Mouse (Mus musculus): ENCODE measurements around the gene Slc8a3. TPM values are rescaled to one million over a fixed set of nuclear protein-coding genes. Genes with fewer than 3 reads are reported as not detected.

Slc8a3 gene
- polyA plus RNA-seq, 1 experiment from 2014 or later, result 0.42 TPM

DNA sequence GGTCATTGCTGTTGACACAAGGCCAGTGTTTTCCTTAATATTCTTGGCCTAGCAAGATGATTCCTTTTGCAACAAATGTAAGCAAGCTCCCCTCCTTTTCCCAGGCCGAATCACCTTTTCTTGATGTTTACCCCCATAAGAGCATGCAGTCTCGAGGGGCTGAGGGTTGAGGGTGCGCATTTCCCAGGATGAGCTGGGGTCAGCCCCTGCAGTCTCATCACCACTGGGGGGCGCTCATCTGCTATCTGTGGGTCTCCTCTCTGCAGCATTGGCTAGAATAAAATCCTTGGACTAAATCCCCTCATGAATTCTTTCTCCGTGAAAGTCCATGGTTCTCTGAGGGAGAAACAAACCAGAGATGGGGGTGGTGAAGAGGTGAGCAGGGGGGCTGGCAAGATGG, 172.1 kb downstream of the Slc8a3 start:
- ATAC-seq, result no peak
- Histone ChIP-seq H3K27me3 (replicated peaks; ENCODE audit: control insufficient read depth, insufficient read depth, low read length) (no peaks in the 10 kb centered on the region), H3K36me3 (ENCODE audit: control insufficient read depth, insufficient read depth, low read length) (no peaks in the 10 kb centered on the region), H3K4me2 (ENCODE audit: low read depth, low read length) (no peak overlapping the region), H3K4me3 (ENCODE audit: low read length) (no peak overlapping the region), H3K9me3 (ENCODE audit: control insufficient read depth, low read length) (no peaks in the 10 kb centered on the region), H3K9ac (ENCODE audit: low read depth, low read length) (no peak overlapping the region), H3K4me1 (ENCODE audit: control insufficient read depth, insufficient read depth, low read length) (no peaks in the 10 kb centered on the region), H3K27ac (ENCODE audit: low read length) (no peak overlapping the region)
- 72% methylated on average over 5 of the region's 5 CpGs for WGBS

DNA sequence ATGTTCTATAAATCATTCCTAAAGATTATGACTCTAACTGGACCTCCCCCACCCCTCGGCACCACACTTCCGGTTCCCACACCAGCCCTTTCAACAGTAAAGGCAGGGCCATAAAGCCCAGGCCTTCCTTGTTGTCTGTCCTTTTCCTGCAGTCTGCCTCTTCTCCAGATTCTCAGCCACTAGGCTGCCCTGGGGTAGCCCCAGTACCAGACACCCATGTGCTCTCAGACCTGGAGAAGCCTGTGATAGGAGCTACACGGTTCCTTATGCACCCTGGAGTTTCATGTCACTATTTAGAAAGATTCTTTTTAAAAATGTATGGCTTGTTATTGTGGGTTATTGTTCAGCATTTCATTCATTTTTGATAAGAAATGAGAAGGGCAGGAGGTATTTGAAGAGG, 172.6 kb downstream of the Slc8a3 start:
- Histone ChIP-seq H3K27ac (ENCODE audit: low read length) (no peak overlapping the region), H3K9me3 (ENCODE audit: control insufficient read depth, low read length) (no peaks in the 10 kb centered on the region), H3K4me2 (ENCODE audit: low read depth, low read length) (no peak overlapping the region), H3K36me3 (ENCODE audit: control insufficient read depth, insufficient read depth, low read length) (no peaks in the 10 kb centered on the region), H3K27me3 (replicated peaks; ENCODE audit: control insufficient read depth, insufficient read depth, low read length) (no peaks in the 10 kb centered on the region), H3K4me1 (ENCODE audit: control insufficient read depth, insufficient read depth, low read length) (no peaks in the 10 kb centered on the region), H3K4me3 (ENCODE audit: low read length) (no peak overlapping the region), H3K9ac (ENCODE audit: low read depth, low read length) (no peak overlapping the region)
- no peak for ATAC-seq
- WGBS, result 31% methylated on average over 3 of the region's 3 CpGs

DNA sequence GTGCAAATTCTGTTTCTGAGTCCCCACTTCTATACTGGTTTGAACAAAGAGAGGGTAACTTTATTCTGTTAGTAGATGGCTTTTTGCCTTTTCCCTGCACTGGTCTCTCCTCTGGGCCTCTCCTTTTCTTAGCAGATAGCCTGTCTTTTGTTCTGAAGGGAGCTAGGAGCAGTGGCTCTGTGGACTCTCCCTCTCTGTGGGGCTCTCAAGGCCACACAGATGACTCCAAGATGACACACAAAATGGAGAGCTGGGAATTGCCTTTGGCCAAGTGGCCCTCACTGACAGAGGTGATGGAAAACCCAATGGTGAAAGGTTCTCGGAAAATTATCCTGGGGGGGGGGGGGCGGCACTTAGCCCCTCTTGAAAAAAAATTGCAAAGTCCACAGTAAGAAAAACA, 173.0 kb downstream of the Slc8a3 start:
- 47% methylated on average over 2 of the region's 2 CpGs for WGBS
- Histone ChIP-seq H3K4me3 (ENCODE audit: low read length) (no peak overlapping the region), H3K9ac (ENCODE audit: low read depth, low read length) (no peak overlapping the region), H3K27me3 (replicated peaks; ENCODE audit: control insufficient read depth, insufficient read depth, low read length) (no peaks in the 10 kb centered on the region), H3K27ac (ENCODE audit: low read length) (no peak overlapping the region), H3K9me3 (ENCODE audit: control insufficient read depth, low read length) (no peaks in the 10 kb centered on the region), H3K36me3 (ENCODE audit: control insufficient read depth, insufficient read depth, low read length) (no peaks in the 10 kb centered on the region), H3K4me1 (ENCODE audit: control insufficient read depth, insufficient read depth, low read length) (no peaks in the 10 kb centered on the region), H3K4me2 (ENCODE audit: low read depth, low read length) (no peak overlapping the region)
- no peak for ATAC-seq

DNA sequence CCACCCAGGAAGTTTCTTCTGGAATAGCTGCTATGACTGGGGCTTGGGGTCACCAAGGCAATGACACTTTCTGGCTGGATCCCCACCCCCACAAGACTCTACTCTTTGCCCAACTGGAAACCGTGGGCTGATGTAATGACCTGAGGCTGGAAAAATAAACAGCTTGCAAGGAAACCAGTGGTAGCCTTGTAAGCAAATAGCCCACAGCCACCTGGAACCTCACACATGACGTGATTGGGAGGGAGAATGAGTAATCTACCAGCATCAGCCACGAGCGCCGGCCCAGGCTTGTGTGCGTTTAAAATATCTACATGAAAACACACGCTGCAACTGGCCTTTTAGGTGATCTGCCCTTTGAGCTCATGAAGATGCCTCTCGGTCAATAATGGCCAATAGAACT, 176.1 kb downstream of the Slc8a3 start:
- ATAC-seq, result no peak
- Histone ChIP-seq H3K9me3 (ENCODE audit: control insufficient read depth, low read length) (no peaks in the 10 kb centered on the region), H3K27ac (ENCODE audit: low read length) (no peak overlapping the region), H3K4me2 (ENCODE audit: low read depth, low read length) (no peak overlapping the region), H3K4me3 (ENCODE audit: low read length) (no peak overlapping the region), H3K36me3 (ENCODE audit: control insufficient read depth, insufficient read depth, low read length) (no peaks in the 10 kb centered on the region), H3K9ac (ENCODE audit: low read depth, low read length) (no peak overlapping the region), H3K27me3 (replicated peaks; ENCODE audit: control insufficient read depth, insufficient read depth, low read length) (no peaks in the 10 kb centered on the region), H3K4me1 (ENCODE audit: control insufficient read depth, insufficient read depth, low read length) (no peaks in the 10 kb centered on the region)
- 60% methylated on average over 8 of the region's 8 CpGs for whole genome bisulfite sequencing

DNA sequence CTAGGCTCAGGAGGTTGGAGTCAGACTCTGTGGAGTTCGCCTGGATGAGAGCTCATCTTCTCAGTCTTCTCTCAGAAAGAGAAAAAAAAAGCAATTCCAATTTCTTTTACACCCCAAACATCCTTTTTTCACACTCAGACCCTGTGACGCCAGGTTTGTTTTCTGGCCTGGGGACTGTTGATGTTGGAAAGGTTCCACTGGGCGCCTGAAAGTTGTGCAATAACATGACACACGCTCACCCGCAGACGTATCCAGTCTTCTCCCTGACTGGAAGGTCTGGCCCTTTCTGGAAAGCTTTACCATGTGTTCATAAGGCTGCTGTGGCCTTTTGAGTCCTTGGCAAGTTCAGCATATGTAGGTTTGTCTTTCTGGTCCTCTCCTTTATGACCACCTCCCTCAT, 177.3 kb downstream of the Slc8a3 start:
- Histone ChIP-seq H3K27me3 (replicated peaks; ENCODE audit: control insufficient read depth, insufficient read depth, low read length) (no peaks in the 10 kb centered on the region), H3K27ac (ENCODE audit: low read length) (no peak overlapping the region), H3K9ac (ENCODE audit: low read depth, low read length) (no peak overlapping the region), H3K9me3 (ENCODE audit: control insufficient read depth, low read length) (no peaks in the 10 kb centered on the region), H3K4me2 (ENCODE audit: low read depth, low read length) (no peak overlapping the region), H3K4me3 (ENCODE audit: low read length) (no peak overlapping the region), H3K36me3 (ENCODE audit: control insufficient read depth, insufficient read depth, low read length) (no peaks in the 10 kb centered on the region), H3K4me1 (ENCODE audit: control insufficient read depth, insufficient read depth, low read length) (no peaks in the 10 kb centered on the region)
- 73% methylated on average over 6 of the region's 6 CpGs for WGBS
- ATAC-seq, result no peak

DNA sequence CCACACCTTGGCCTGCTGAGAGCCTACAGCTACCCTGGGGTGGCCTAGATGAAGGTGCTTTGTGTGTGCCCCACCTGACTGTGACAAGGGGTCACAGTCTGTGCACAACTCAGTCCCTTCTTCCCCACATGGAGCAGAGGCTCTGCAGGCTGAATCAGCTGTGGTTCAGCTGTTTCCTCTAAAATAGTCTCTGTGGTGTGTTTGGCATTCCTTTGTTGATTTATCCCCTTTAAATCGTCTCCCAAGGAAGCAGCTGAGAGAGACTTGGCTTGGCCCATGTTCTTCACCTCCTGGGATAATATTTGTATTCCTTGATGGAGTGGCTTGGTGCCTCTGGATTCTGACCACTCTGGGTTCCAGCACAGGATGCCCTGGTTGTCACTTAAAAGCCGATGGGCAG, 180.9 kb downstream of the Slc8a3 start:
- Histone ChIP-seq H3K27ac (ENCODE audit: low read length) (no peak overlapping the region), H3K9ac (ENCODE audit: low read depth, low read length) (no peak overlapping the region), H3K9me3 (ENCODE audit: control insufficient read depth, low read length) (no peaks in the 10 kb centered on the region), H3K36me3 (ENCODE audit: control insufficient read depth, insufficient read depth, low read length) (no peaks in the 10 kb centered on the region), H3K4me2 (ENCODE audit: low read depth, low read length) (no peak overlapping the region), H3K4me1 (ENCODE audit: control insufficient read depth, insufficient read depth, low read length) (no peaks in the 10 kb centered on the region), H3K27me3 (replicated peaks; ENCODE audit: control insufficient read depth, insufficient read depth, low read length) (no peaks in the 10 kb centered on the region), H3K4me3 (ENCODE audit: low read length) (no peak overlapping the region)
- no peak for ATAC-seq
- 46% methylated on average over 2 of the region's 2 CpGs for WGBS

DNA sequence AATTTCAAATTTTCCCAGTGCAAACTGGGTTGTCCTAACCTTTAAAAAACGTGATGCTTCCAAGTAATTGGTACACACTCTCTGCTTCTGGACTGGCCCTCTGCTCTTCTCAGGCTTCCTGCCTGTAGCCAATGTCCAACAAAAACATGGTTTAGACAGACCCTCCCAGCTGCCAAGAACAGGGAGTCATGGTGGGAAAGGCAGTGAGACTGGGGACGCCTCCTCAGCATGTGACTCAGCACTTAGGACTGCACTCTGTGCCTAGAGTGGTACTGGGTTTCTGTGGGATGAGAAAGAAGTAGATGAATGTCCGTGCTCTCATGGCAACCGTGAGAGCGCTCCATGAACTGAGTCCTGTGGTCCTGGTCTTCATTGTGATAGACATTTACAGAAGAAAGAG, 182.1 kb downstream of the Slc8a3 start:
- Histone ChIP-seq H3K36me3 (ENCODE audit: control insufficient read depth, insufficient read depth, low read length) (no peaks in the 10 kb centered on the region), H3K4me1 (ENCODE audit: control insufficient read depth, insufficient read depth, low read length) (no peaks in the 10 kb centered on the region)
- WGBS, result 81% methylated on average over 5 of the region's 5 CpGs

DNA sequence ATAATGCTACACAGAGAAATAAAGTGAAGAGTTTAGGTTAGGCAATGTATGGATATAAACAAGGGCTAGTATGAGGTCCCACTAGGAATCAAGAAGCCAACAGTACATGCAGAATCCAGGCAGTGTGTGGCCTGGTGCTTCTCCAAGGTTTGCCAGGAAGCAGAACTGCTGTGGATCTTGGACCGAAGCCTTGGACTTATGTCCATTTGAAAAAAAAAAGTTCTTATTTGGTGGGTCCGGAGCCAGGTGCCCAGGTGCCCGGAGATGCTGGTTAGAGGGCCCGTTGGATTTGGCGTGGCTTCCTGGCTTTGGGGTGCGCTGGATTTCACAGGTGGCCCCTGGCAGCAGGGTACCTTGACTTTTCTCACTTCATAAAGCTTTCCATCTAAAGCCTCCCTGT, 185.0 kb downstream of the Slc8a3 start:
- H3K27ac ChIP-seq (ENCODE audit: low read length), result no peak overlapping the region
- H3K27me3 ChIP-seq (replicated peaks; ENCODE audit: control insufficient read depth, insufficient read depth, low read length), result no peaks in the 10 kb centered on the region
- 94% methylated on average over 6 of the region's 6 CpGs for WGBS
- no peak for ATAC-seq
- H3K4me2 ChIP-seq (ENCODE audit: low read depth, low read length), result no peak overlapping the region
- no peak overlapping the region for H3K4me3 ChIP-seq (ENCODE audit: low read length)
- no peak overlapping the region for H3K9ac ChIP-seq (ENCODE audit: low read depth, low read length)
- H3K4me1 ChIP-seq (ENCODE audit: control insufficient read depth, insufficient read depth, low read length), result no peaks in the 10 kb centered on the region
- H3K9me3 ChIP-seq (ENCODE audit: control insufficient read depth, low read length), result no peaks in the 10 kb centered on the region
- H3K36me3 ChIP-seq (ENCODE audit: control insufficient read depth, insufficient read depth, low read length), result no peaks in the 10 kb centered on the region

More for the DNA sequence above, 182.1 kb downstream of the Slc8a3 start:
- Histone ChIP-seq H3K27me3 (replicated peaks; ENCODE audit: control insufficient read depth, insufficient read depth, low read length) (no peaks in the 10 kb centered on the region), H3K27ac (ENCODE audit: low read length) (no peak overlapping the region), H3K4me2 (ENCODE audit: low read depth, low read length) (no peak overlapping the region), H3K9me3 (ENCODE audit: control insufficient read depth, low read length) (no peaks in the 10 kb centered on the region), H3K4me3 (ENCODE audit: low read length) (no peak overlapping the region), H3K9ac (ENCODE audit: low read depth, low read length) (no peak overlapping the region)
- no peak for ATAC-seq

Small RNA genes within 50 kb of the gene (microRNA-seq; reads per million reads assigned to microRNA genes)
- gene Mir3067, result 0.91 reads per million

Other genes starting within 250 kb of the Slc8a3 start
- 0.16 and 0.20 TPM in 2 replicates for gene Gm4787, start 46.3 kb upstream of the Slc8a3 start, polyA plus RNA-seq (2015; fragmentation: Nextera tagmentation; extraction: Ambion mirVana)
- gene Adam4, start 88.8 kb upstream of the Slc8a3 start, polyA plus RNA-seq (2015; fragmentation: Nextera tagmentation; extraction: Ambion mirVana), result 0.56 and 0.67 TPM in 2 replicates
- gene Cox16, start 151.9 kb upstream of the Slc8a3 start, polyA plus RNA-seq (2015; fragmentation: Nextera tagmentation; extraction: Ambion mirVana), result 149 and 167 TPM in 2 replicates
- 28.9 and 29.0 TPM in 2 replicates for gene Gm20498, start 199.7 kb upstream of the Slc8a3 start, polyA plus RNA-seq (2015; fragmentation: Nextera tagmentation; extraction: Ambion mirVana)
- gene Synj2bp, start 199.7 kb upstream of the Slc8a3 start, polyA plus RNA-seq (2015; fragmentation: Nextera tagmentation; extraction: Ambion mirVana), result 41.5 and 42.1 TPM in 2 replicates
- 0.10 and 0.17 TPM in 2 replicates for gene Adam21, start 235.3 kb upstream of the Slc8a3 start, polyA plus RNA-seq (2015; fragmentation: Nextera tagmentation; extraction: Ambion mirVana)